Mouse (Mus musculus): Measurements from ENCODE around the gene Fbxo40.

- TF ChIP-seq CTCF (conservative IDR thresholded peaks at IDR 0.05 in 1 of 2, IDR thresholded peaks at IDR 0.05 in 1 of 2; ENCODE audit: low read depth in 2 of 2, low read length in 2 of 2) (no peak), ELF1 (IDR thresholded peaks at IDR 0.05; ENCODE audit: low read depth, low read length) (no peak)
These were observed 35.2 kb downstream of the Fbxo40 start for GRCm38 (mm10) chr16:36955106-36955505.
